ENCODE assay signal across 9 mouse cellular contexts in the genomic region with DNA sequence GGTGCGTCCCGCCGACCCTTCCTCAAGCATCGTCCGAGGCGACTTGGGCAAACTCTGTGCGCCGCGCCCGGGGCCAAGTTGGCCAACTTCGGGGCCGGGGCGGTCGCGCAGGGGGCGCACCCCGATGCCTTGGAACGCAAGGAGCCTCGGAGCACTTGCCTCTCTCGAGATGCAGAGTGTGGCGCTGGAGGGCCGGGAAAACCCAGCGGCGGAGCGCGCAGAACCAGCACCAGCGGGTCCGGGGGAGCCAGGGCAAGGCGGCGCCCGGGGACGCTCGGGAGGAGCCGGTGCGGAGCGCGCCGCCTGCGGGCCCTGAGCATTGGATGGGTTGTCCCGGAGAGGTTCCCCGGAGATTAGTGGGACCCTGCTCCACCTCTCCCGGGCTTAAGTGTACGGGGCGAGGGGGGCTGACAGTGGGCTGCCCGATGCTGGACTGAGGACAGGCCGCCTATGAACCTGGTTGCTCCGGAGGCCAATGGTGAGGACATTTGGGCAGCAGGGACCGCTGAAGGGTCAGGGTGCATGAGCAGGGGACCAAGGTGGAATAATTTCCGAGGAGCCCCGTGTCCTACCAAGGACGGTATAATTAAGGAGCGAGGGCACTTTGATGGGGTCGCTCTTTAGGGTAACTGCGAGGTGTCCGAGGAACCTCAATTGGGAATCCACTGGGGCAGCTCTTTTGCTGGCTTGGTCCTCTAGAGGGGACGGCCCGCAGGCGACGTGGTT. TPM values are rescaled to one million over a fixed set of nuclear protein-coding genes. Genes with fewer than 3 reads are reported as not detected.
DNase-seq lines count a peak whose midpoint lies in the region; ATAC-seq and TF ChIP-seq lines count a peak whose summit lies in the region.
"Had no signal": no experiment of that assay in that cellular context is flagged by ENCODE, and none has a peak within 500 bp of the region (broad histone marks: within the 10 kb centered on the region; RNA-seq: fewer than 3 reads in every experiment).

No protein-coding gene starts in this region.

- H3K27ac ChIP-seq in hindbrain, embryonic 16.5 days (ENCODE audit: low read depth, low read length), result peak overlapping the region; percentile 17; the same call in 1 of the 2 replicates
- H3K27ac ChIP-seq in liver, postnatal 0 days (ENCODE audit: low read depth), result no peak overlapping the region

- TF ChIP-seq CTCF in liver, postnatal 0 days (IDR thresholded peaks at IDR 0.05; ENCODE audit: low read depth), result no peak

- peaks cover 15% of the 10 kb centered on the region for H3K4me1 ChIP-seq in hindbrain, embryonic 16.5 days (ENCODE audit: control insufficient read depth, insufficient read depth, low read depth, low read length)
- H3K4me1 ChIP-seq in liver, postnatal 0 days (ENCODE audit: insufficient read depth), result no peaks in the 10 kb centered on the region

- ATAC-seq in hindbrain, embryonic 16.5 days, result peak; percentile 50
- no peak for ATAC-seq in liver, postnatal 0 days

- H3K4me2 ChIP-seq in hindbrain, embryonic 16.5 days (ENCODE audit: low read length), result peak overlapping the region; percentile 99
- H3K4me2 ChIP-seq in liver, postnatal 0 days (ENCODE audit: low read depth, low read length), result peak overlapping the region; percentile 64

- H3K9me3 ChIP-seq in hindbrain, embryonic 16.5 days (ENCODE audit: control insufficient read depth, low read length), result no peaks in the 10 kb centered on the region
- no peaks in the 10 kb centered on the region for H3K9me3 ChIP-seq in liver, postnatal 0 days (ENCODE audit: low read length)

- no peaks in the 10 kb centered on the region for H3K36me3 ChIP-seq in hindbrain, embryonic 16.5 days (ENCODE audit: control insufficient read depth, insufficient read depth, low read length)
- H3K36me3 ChIP-seq in liver, postnatal 0 days (replicated peaks; ENCODE audit: insufficient read depth, low read length), result no peaks in the 10 kb centered on the region

- peak overlapping the region; percentile 78 for H3K4me3 ChIP-seq in hindbrain, embryonic 16.5 days (ENCODE audit: low read length)
- peak overlapping the region; percentile 40 for H3K4me3 ChIP-seq in liver, postnatal 0 days (ENCODE audit: low read depth, low read length)

- H3K27me3 ChIP-seq in hindbrain, embryonic 16.5 days (replicated peaks; ENCODE audit: control insufficient read depth, insufficient read depth, low read length), result peaks cover 36% of the 10 kb centered on the region
- H3K27me3 ChIP-seq in liver, postnatal 0 days (ENCODE audit: insufficient read depth, low read length), result peaks cover 58% of the 10 kb centered on the region

- TF ChIP-seq EP300 in liver, postnatal 0 days (IDR thresholded peaks at IDR 0.05; ENCODE audit: low read depth), result no peak

- DNase-seq in kidney, adult 18-20 months, result peak; percentile 33
- no peak for DNase-seq in kidney, adult 9 months
- peak; percentile 52 for DNase-seq in brain, adult 2 months (ENCODE audit: low read depth, low spot score)
- peak; percentile 50 for DNase-seq in gastrocnemius, adult 18-20 months (ENCODE audit: low spot score)
- DNase-seq in liver, postnatal 0 days, result no peak
- peak; percentile 69 for DNase-seq in ovary, postnatal 36 days (ENCODE audit: low spot score)
- DNase-seq in spleen, postnatal 14 days (ENCODE audit: low spot score in 2 of 2), result no peak

- under 1% methylated on average over 58 of the region's 59 CpGs for WGBS in hindbrain, embryonic 16.5 days
- 3% methylated on average over 56 of the region's 59 CpGs for WGBS in liver, postnatal 0 days (ENCODE audit: insufficient replicate concordance)

- H3K9ac ChIP-seq in hindbrain, embryonic 16.5 days (ENCODE audit: low read depth, low read length), result peak overlapping the region; percentile 80
- H3K9ac ChIP-seq in liver, postnatal 0 days (replicated peaks), result no peak overlapping the region

RNA-seq across cellular contexts. Expression of gene Adamts2, which starts 0.6 kb away (rescaled TPM):
- 1 to 10 TPM; 4.8 to 5.6 TPM for total RNA-seq in gastrocnemius, adult 18-20 months (2021)
- polyA plus RNA-seq in hindbrain, embryonic 16.5 days (2015; fragmentation: Nextera tagmentation; extraction: Ambion mirVana), result 4.7 and 5.3 TPM in 2 replicates
- 2.2 and 2.3 TPM in 2 replicates for polyA plus RNA-seq in liver, postnatal 0 days (2015; fragmentation: Nextera tagmentation; extraction: Ambion mirVana)
- total RNA-seq: MEL had no signal

Comparison
In these comparisons a context has a peak if more than half of its experiments do, and no peak if none do; other contexts are left out.
1. DNase-seq: peak in kidney, adult 18-20 months (single experiment), brain, adult 2 months (single experiment), gastrocnemius, adult 18-20 months (single experiment) and ovary, postnatal 36 days (single experiment); none in kidney, adult 9 months (single experiment), liver, postnatal 0 days (single experiment) and spleen, postnatal 14 days (0 of 2).